Mouse (Mus musculus) spleen, adult 12 weeks (tissue): ENCODE data around the gene Mynn.
A peak's percentile ranks its signal among the peaks of the same experiment; 100 is the strongest.
"Not testable (repeated sequence)": the region's sequence is repeated elsewhere in the genome, so short reads cannot be mapped to it uniquely, and the experiment has no call there.

ENCODE experiments used
- DNase-seq: peaks from one replicate; pipeline ENCODE4 v3.0.0; 2022; ENCODE audit warnings: low spot score

Gene Mynn

GRCm38 (mm10) chr3:30602065-30602739 lies at the start of gene Mynn:
Gene Mynn, plus strand, starts transcription at chr3:30602065.
- peak; percentile 99 for DNase-seq

GRCm38 (mm10) chr3:30553741-30554140 lies 48.1 kb upstream of the Mynn start:
- no peak for DNase-seq

- DNase-seq, result no peak
Observed at GRCm38 (mm10) chr3:30560677-30561314, 41.1 kb upstream of the Mynn start.

GRCm38 (mm10) chr3:30566333-30566732 lies 35.5 kb upstream of the Mynn start:
- not testable (repeated sequence) for DNase-seq

GRCm38 (mm10) chr3:30573549-30573948 lies 28.3 kb upstream of the Mynn start:
- DNase-seq, result no peak

- no peak for DNase-seq
Observed at GRCm38 (mm10) chr3:30588865-30589264, 13.0 kb upstream of the Mynn start.

- no peak for DNase-seq
Observed at GRCm38 (mm10) chr3:30592418-30592853, 9.4 kb upstream of the Mynn start.

- no peak for DNase-seq
Observed at GRCm38 (mm10) chr3:30593719-30594485, 8.0 kb upstream of the Mynn start.

- no peak for DNase-seq
Observed at GRCm38 (mm10) chr3:30595111-30595832, 6.6 kb upstream of the Mynn start.

- DNase-seq, result no peak
Observed at GRCm38 (mm10) chr3:30597271-30597670, 4.6 kb upstream of the Mynn start.

GRCm38 (mm10) chr3:30599711-30600545 lies 1.9 kb upstream of the Mynn start, which contains the start of gene Actrt3:
Gene Actrt3, minus strand, starts transcription at chr3:30599939.
- DNase-seq, result no peak

GRCm38 (mm10) chr3:30600717-30601116 lies 1.1 kb upstream of the Mynn start:
- peak; percentile 31 for DNase-seq

- DNase-seq, result peak; percentile 85
Observed at GRCm38 (mm10) chr3:30601175-30601574, 690 bp upstream of the Mynn start.

GRCm38 (mm10) chr3:30601610-30602064 lies 228 bp upstream of the Mynn start:
- no peak for DNase-seq

GRCm38 (mm10) chr3:30602740-30603098 lies 854 bp downstream of the Mynn start:
- DNase-seq, result no peak

- DNase-seq, result no peak
Observed at GRCm38 (mm10) chr3:30603256-30603655, 1.4 kb downstream of the Mynn start.

GRCm38 (mm10) chr3:30608999-30609398 lies 7.1 kb downstream of the Mynn start:
- no peak for DNase-seq

- DNase-seq, result no peak
Observed at GRCm38 (mm10) chr3:30610930-30611329, 9.1 kb downstream of the Mynn start.

- no peak for DNase-seq
Observed at GRCm38 (mm10) chr3:30620132-30620531, 18.3 kb downstream of the Mynn start.

GRCm38 (mm10) chr3:30633681-30634080 lies 31.8 kb downstream of the Mynn start:
- no peak for DNase-seq

- DNase-seq, result no peak
Observed at GRCm38 (mm10) chr3:30635629-30636028, 33.8 kb downstream of the Mynn start.
